Mouse (Mus musculus) heart, embryonic 14.5 days (tissue): ENCODE data around the gene Zbtb43. TPM values are rescaled to one million over a fixed set of nuclear protein-coding genes. Genes with fewer than 3 reads are reported as not detected.

Experiments used
- ATAC-seq: fragments of 200-750 bp; cut with Nextera tagmentation; 2 replicates; pipeline ENCODE4 v1.8.0; 2017; ENCODE audit warnings: low read depth, moderate TSS enrichment; ENCODE audit not compliant: insufficient number of reproducible peaks, insufficient read depth, low FRiP score
- H3K27ac ChIP-seq, 2 experiments: fragments of 200-500 bp in 1 of 2; fragments of 300-500 bp in 1 of 2; sonication (generic) in 1 of 2; replicated peaks in 1 of 2; 2 replicates each; pipeline ENCODE4 v1.5.1; 2012 to 2014; ENCODE audit warnings: low read depth in 2 of 2, low read length in 2 of 2, control low read depth in 1 of 2, mild to moderate bottlenecking in 1 of 2, mixed read lengths in 1 of 2; ENCODE audit not compliant: control insufficient read depth in 1 of 2, insufficient read depth in 1 of 2
- H3K27me3 ChIP-seq: fragments of 300-500 bp; sonication (generic); 2 replicates; pipeline ENCODE4 v1.6.1; 2014; ENCODE audit warnings: mild to moderate bottlenecking, low read length, control low read depth; ENCODE audit not compliant: control insufficient read depth, insufficient read depth
- H3K36me3 ChIP-seq: fragments of 300-500 bp; sonication (generic); 2 replicates; pipeline ENCODE4 v1.6.1; 2014; ENCODE audit warnings: mild to moderate bottlenecking, control low read depth, low read length, mixed read lengths; ENCODE audit not compliant: control insufficient read depth, insufficient read depth
- H3K4me1 ChIP-seq, 2 experiments: fragments of 200-500 bp in 1 of 2; fragments of 300-500 bp in 1 of 2; sonication (generic) in 1 of 2; 2 replicates each; pipeline ENCODE4 v1.6.1; 2012 to 2014; ENCODE audit warnings: low read length in 2 of 2, control low read depth in 1 of 2, mixed read lengths in 1 of 2; ENCODE audit not compliant: control insufficient read depth in 2 of 2, insufficient read depth in 2 of 2
- H3K4me2 ChIP-seq: fragments of 300-500 bp; sonication (generic); 2 replicates; pipeline ENCODE4 v1.6.1; 2014; ENCODE audit warnings: mild to moderate bottlenecking, low read length
- H3K4me3 ChIP-seq, 2 experiments: fragments of 200-500 bp in 1 of 2; fragments of 300-500 bp in 1 of 2; sonication (generic) in 1 of 2; 2 replicates each; pipeline ENCODE4 v1.5.1; 2012 to 2014; ENCODE audit warnings: low read length in 2 of 2, mild to moderate bottlenecking in 2 of 2, control low read depth in 1 of 2, low read depth in 1 of 2, moderate library complexity in 1 of 2; ENCODE audit not compliant: control insufficient read depth in 1 of 2, insufficient read depth in 1 of 2
- H3K9ac ChIP-seq: fragments of 300-500 bp; sonication (generic); 2 replicates; pipeline ENCODE4 v1.6.1; 2014; ENCODE audit warnings: mild to moderate bottlenecking, low read length
- H3K9me3 ChIP-seq: fragments of 300-500 bp; sonication (generic); 2 replicates; pipeline ENCODE4 v1.6.1; 2016; ENCODE audit warnings: low read length, control low read depth; ENCODE audit not compliant: control insufficient read depth
- WGBS: fragments of 180-500 bp; shearing (Covaris S2); extraction: QIAGEN DNeasy Blood & Tissue Kit; methylation state at CpG from one replicate; pipeline ENCODE4 v1.1.7; 2014; 5-methylcytosine and 5-hydroxymethylcytosine counted together
- polyA plus RNA-seq: library from polyadenylated mRNA; unstranded; fragments of >200 nt; fragmentation: Nextera tagmentation; extraction: Ambion mirVana; gene quantifications from 2 replicates; pipeline ENCODE4 v1.2.1, GENCODE M21; 2014

Zbtb43 gene
- polyA plus RNA-seq, 1 experiment from 2014 or later: 16.7 TPM

GRCm38 (mm10) chr2:33444862-33445261, 23.5 kb downstream of the Zbtb43 start:
- Histone ChIP-seq H3K9me3 (no peaks in the 10 kb centered on the region), H3K27me3 (no peaks in the 10 kb centered on the region), H3K36me3 (peaks cover 22% of the 10 kb centered on the region), H3K27ac (peak overlapping the region; percentile 37 to 64; a peak in 3 of 4 replicates), H3K4me3 (no peak overlapping the region), H3K4me1 (peaks cover 10 to 15% of the 10 kb centered on the region in 2 experiments), H3K4me2 (no peak overlapping the region), H3K9ac (no peak overlapping the region; the same call in 1 of the 2 replicates)
- ATAC-seq: no peak

- Histone ChIP-seq H3K27ac (peak overlapping the region; percentile 37 to 64), H3K27me3 (no peaks in the 10 kb centered on the region), H3K4me1 (peaks cover 14 to 17% of the 10 kb centered on the region in 2 experiments), H3K4me3 (no peak overlapping the region), H3K4me2 (no peak overlapping the region), H3K36me3 (peaks cover 17% of the 10 kb centered on the region), H3K9me3 (no peaks in the 10 kb centered on the region), H3K9ac (no peak overlapping the region)
- 5% methylated on average over 5 of the region's 5 CpGs for WGBS
- peak; percentile 55 for ATAC-seq
Measured at GRCm38 (mm10) chr2:33444358-33444757, 24.0 kb downstream of the Zbtb43 start.

DNA sequence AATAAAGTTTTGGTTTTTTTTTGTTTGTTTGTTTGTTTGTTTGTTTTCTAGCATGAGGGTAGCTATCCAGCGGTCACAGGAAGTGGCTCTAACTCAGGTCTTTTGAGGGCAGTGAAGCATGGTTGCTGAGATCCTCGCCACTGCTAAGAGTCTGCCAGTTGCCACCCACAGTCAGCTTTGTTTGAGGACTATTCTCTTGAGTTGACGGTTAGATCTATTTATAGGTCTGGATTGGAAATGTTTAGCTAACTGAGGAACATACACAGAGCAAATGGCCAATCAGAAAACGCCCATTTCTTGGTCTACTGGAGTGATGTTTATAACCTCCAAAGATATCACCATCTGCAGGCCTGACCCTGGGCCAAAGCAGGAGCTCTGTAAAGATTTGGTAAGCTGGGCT, 25.7 kb downstream of the Zbtb43 start:
- no peak overlapping the region for H3K4me2 ChIP-seq
- no peaks in the 10 kb centered on the region for H3K27me3 ChIP-seq
- H3K9me3 ChIP-seq: no peaks in the 10 kb centered on the region
- ATAC-seq: no peak
- no peak overlapping the region for H3K4me3 ChIP-seq
- H3K27ac ChIP-seq: no peak overlapping the region; a peak in 1 of 4 replicates
- H3K9ac ChIP-seq: no peak overlapping the region
- H3K4me1 ChIP-seq: peaks cover 18 to 21% of the 10 kb centered on the region in 2 experiments
- 44% methylated on average over 4 of the region's 4 CpGs for whole genome bisulfite sequencing
- 0 out of 2 replicates have a peak, but pooled peaks cover under 1% of the 10 kb centered on the region for H3K36me3 ChIP-seq

GRCm38 (mm10) chr2:33440893-33441292, 27.5 kb downstream of the Zbtb43 start:
- Histone ChIP-seq H3K9me3 (no peaks in the 10 kb centered on the region), H3K9ac (no peak overlapping the region), H3K27ac (no peak overlapping the region), H3K4me1 (peaks cover 18 to 28% of the 10 kb centered on the region in 2 experiments), H3K4me3 (no peak overlapping the region), H3K27me3 (no peaks in the 10 kb centered on the region), H3K36me3 (no peaks in the 10 kb centered on the region), H3K4me2 (no peak overlapping the region)
- ATAC-seq: no peak
- 32% methylated on average over 4 of the region's 4 CpGs for WGBS

DNA sequence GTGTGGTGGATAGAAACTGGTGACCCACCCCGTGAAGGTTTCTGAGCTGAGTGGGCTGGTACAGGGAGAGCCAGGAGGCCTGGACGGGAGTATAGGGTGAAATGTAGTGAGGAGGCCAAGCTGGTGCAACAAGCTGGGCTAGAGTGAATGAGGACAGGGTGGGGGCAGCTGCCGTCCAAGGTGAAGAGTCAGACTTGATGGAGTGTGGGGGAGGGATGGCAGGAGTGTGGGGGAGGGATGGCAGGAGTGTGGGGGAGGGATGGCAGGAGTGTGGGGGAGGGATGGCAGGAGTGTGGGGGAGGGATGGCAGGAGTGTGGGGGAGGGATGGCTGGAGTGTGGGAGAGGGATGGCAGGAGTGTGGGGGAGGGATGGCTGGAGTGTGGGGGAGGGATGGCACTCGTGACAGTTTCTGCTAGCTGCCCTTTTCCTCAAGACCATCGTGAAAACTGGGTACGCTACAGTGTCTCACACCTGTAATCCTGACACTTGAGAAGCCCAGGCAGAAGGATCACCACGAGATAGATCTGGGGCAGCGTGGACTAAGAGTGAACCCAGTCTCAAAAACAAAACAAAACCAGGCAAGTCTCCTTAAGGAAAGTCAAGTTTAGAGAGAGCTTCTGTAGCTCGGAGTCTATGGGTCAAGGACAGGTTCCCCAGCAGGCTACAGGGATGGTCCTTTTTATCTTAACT, 28.2 kb downstream of the Zbtb43 start:
- Histone ChIP-seq H3K4me3 (no peak overlapping the region), H3K36me3 (no peaks in the 10 kb centered on the region), H3K4me2 (no peak overlapping the region), H3K4me1 (peaks cover 21 to 34% of the 10 kb centered on the region in 2 experiments), H3K9me3 (no peaks in the 10 kb centered on the region), H3K9ac (no peak overlapping the region), H3K27ac (no peak overlapping the region), H3K27me3 (no peaks in the 10 kb centered on the region)
- no peak for ATAC-seq
- WGBS: 30% methylated on average over 9 of the region's 9 CpGs

GRCm38 (mm10) chr2:33439471-33439881, 28.9 kb downstream of the Zbtb43 start:
- Histone ChIP-seq H3K9me3 (no peaks in the 10 kb centered on the region), H3K4me2 (no peak overlapping the region), H3K9ac (no peak overlapping the region), H3K27ac (no peak overlapping the region), H3K4me1 (peaks cover 18 to 27% of the 10 kb centered on the region in 2 experiments), H3K36me3 (no peaks in the 10 kb centered on the region), H3K27me3 (no peaks in the 10 kb centered on the region), H3K4me3 (no peak overlapping the region)
- 33% methylated on average over 8 of the region's 8 CpGs for WGBS
- ATAC-seq: no peak

- Histone ChIP-seq H3K9me3 (no peaks in the 10 kb centered on the region), H3K36me3 (no peaks in the 10 kb centered on the region), H3K4me1 (peaks cover 16 to 22% of the 10 kb centered on the region in 2 experiments), H3K9ac (no peak overlapping the region), H3K27me3 (no peaks in the 10 kb centered on the region), H3K4me2 (no peak overlapping the region), H3K4me3 (no peak overlapping the region), H3K27ac (no peak overlapping the region)
- no peak for ATAC-seq
- 30% methylated on average over 2 of the region's 2 CpGs for WGBS
Measured at GRCm38 (mm10) chr2:33438377-33438776, 30.0 kb downstream of the Zbtb43 start.

DNA sequence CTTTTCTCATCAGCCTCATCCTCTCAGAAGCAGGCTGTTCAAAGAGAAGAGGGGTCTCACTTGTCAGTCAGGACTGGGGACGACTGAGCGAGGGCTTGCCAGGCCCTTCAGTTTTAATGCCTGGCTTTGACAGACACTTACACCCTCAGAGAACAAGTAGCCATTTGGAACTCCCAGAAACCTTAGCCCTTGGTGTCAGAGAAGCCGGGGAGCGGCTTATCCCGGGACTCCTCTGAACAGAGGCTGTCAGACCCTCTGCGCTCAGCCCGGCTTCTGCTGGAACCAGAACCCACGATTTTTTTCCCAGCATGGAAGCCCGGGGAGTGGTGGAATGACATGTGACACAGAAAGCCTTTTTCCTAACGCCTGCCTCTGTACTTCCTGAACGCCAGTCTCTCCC, 31.2 kb downstream of the Zbtb43 start:
- H3K27ac ChIP-seq: no peak overlapping the region
- peaks cover 12 to 22% of the 10 kb centered on the region in 2 experiments; a peak in 3 of 4 replicates for H3K4me1 ChIP-seq
- no peak for ATAC-seq
- H3K9ac ChIP-seq: no peak overlapping the region
- no peaks in the 10 kb centered on the region for H3K27me3 ChIP-seq
- WGBS: 53% methylated on average over 11 of the region's 11 CpGs
- H3K4me3 ChIP-seq: no peak overlapping the region
- H3K4me2 ChIP-seq: no peak overlapping the region
- no peaks in the 10 kb centered on the region for H3K9me3 ChIP-seq
- no peaks in the 10 kb centered on the region for H3K36me3 ChIP-seq
